Mouse (Mus musculus): ENCODE results near the gene Bicdl1.

Gene Bicdl1

DNA sequence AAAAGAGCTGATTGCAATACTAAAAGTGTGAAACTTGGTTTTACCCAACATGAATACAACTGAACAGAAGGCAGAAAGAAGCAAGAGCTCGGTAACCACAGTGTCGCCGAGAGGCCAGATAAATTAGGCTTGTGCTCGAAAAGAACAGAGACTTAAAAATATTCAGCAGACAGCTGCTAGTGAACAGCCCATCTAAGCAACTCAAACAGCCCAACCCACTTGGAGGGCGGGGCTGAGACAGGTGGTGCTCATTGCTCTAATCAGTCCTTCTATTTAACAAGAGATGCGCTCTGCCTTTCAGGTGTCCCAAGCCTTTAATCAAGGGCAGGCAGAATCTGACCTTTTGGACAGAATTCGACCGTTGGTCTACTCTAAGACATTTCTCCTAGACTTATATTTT lies 4.8 kb downstream of the Bicdl1 start:
- no peak for DNase-seq (ENCODE audit: extremely low read depth, insufficient read length, low spot score)

GRCm38 (mm10) chr5:115726019-115726418 lies 5.4 kb downstream of the Bicdl1 start:
- no peak for DNase-seq (ENCODE audit: extremely low read depth, insufficient read length, low spot score)

GRCm38 (mm10) chr5:115724422-115724821 lies 7.0 kb downstream of the Bicdl1 start:
- no peak for DNase-seq (ENCODE audit: extremely low read depth, insufficient read length, low spot score)

- no peak for DNase-seq (ENCODE audit: extremely low read depth, insufficient read length, low spot score)
These were observed 9.0 kb downstream of the Bicdl1 start for GRCm38 (mm10) chr5:115722188-115722959.

DNA sequence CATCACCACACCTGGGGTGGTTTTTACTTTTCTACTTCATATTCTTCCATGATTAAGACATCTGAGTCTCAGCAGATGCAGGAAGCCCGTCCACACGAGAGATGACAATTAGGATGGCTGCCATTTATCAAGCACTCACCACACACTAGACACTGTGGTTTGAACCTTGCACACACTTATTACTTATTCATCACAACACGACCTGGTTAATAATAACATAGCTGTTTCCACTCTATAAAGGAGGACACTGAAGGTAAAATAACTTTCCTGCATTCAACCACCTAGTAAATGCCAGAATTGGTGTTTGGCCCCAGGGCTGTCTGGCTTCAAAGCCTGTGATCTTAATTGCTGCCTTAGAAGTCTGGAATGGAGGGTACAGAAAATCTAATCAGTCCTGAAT lies 10.7 kb downstream of the Bicdl1 start:
- no peak for DNase-seq (ENCODE audit: extremely low read depth, insufficient read length, low spot score)

DNA sequence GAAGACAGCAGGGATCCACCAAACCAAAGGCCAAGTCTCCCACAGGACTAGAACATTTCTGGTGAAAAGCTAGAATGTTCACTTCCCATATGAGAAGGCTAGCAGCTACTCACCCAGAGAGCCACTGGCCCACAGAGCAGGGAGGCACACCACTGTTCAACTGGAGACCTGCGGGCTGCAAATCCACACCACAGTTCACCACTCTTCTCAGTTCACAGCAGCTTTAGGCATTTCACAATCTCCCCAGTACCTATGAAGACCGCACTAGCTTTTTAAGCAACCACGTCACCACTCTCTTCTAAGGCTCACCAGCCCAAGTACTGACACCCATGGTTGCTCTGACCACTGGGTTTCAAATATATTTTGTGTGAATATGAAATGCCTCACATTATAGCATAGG lies 13.7 kb downstream of the Bicdl1 start:
- DNase-seq (ENCODE audit: extremely low read depth, insufficient read length, low spot score), result no peak

DNA sequence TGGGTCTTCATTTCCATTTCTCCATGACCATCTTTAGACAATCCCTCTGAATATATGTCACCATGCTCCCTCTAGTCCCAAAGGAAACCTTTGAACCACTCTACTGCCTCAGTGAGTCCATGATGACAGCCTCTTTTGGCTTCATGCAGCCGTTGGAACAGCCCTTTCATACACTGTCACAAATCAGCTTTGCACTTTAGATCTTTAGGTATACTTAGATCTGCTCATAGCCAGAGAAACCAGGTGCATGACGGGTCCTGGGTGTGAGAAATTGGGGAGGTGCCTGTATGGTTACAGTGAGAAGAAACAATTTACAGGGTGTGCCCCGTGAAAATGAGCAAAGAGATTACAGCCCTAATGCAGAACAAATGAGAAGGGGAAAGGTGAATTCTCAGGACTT lies 14.3 kb downstream of the Bicdl1 start:
- no peak for DNase-seq (ENCODE audit: extremely low read depth, insufficient read length, low spot score)

DNA sequence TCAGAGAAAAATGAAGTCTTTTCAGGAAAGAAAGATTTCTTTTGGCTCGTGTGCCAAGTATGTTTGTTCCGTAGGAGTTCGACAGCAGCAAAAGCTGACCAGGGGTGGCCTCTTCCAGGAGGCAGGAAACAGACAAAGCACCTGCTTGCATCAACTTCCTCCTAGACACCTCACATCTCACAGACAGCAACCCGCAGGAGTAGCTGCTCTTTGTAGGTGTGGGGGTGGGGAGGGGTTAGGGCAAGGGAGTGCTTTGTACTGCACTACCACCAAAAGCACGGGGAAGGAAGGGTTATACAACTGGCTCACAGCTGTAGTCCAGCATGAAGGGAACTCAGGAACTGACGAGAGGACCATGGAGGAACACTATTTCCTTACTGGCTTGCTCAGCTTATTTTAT lies 15.0 kb downstream of the Bicdl1 start:
- no peak for DNase-seq (ENCODE audit: extremely low read depth, insufficient read length, low spot score)

DNA sequence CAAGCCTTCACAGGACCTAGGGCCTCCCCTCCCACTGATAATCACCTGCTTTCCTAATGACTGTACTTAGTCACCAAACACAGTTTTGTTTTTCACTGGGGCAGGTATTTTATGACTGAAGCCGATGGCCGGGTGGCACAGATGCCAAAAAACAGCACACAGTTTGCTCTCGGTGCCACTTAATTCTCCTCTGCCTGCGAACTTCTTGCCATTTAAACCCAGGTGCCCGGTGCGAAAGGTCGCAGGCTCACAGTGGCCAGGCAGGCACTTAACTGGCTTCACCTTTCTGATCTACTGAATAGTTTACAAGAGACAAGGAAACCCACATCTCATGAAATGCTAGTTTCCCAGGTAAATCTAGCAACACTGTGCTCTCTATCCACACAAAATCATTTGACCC lies 16.7 kb downstream of the Bicdl1 start:
- no peak for DNase-seq (ENCODE audit: extremely low read depth, insufficient read length, low spot score)

- DNase-seq (ENCODE audit: extremely low read depth, insufficient read length, low spot score), result no peak
These were observed 18.9 kb downstream of the Bicdl1 start for GRCm38 (mm10) chr5:115712487-115712886.

- no peak for DNase-seq (ENCODE audit: extremely low read depth, insufficient read length, low spot score)
These were observed 19.6 kb downstream of the Bicdl1 start for GRCm38 (mm10) chr5:115711636-115712419.

DNA sequence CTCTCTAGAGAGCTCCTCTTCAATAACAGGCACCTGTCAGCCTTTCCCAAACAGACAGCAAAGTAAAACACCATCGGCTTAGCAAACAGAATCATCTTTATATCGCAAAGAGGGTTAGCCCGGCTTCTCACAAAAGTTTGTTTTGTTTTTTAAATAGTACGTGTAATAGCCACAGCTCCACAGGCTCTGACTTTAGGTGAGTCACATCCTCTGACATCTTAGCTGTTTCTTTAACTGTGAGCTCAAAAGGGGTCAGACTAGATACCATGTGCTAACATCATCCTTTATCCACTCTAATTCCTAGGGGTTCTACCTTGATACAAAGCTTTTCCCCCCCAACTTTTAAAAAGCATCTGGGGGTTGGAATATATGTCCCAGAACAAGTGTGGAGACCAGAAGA lies 21.2 kb downstream of the Bicdl1 start:
- no peak for DNase-seq (ENCODE audit: extremely low read depth, insufficient read length, low spot score)

DNA sequence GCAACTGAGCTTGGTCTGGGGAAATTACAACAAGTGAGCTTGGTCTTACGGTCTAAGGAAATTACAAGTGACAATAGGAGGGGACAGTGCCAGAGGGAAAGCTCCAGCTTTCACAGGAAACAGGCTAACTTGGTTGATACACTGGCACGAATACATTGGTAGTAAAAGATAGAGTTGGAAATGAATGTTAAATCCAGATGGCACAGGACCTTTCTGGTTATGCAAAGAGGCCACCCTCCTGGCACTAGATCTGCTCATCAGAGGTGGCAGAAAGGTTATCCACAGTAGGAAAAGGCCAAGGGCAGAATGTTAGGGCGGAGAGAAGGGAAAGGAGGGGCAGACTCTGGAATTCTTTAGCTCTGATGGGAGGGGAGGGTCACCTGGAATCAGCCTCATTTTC lies 22.5 kb downstream of the Bicdl1 start:
- no peak for DNase-seq (ENCODE audit: extremely low read depth, insufficient read length, low spot score)

DNA sequence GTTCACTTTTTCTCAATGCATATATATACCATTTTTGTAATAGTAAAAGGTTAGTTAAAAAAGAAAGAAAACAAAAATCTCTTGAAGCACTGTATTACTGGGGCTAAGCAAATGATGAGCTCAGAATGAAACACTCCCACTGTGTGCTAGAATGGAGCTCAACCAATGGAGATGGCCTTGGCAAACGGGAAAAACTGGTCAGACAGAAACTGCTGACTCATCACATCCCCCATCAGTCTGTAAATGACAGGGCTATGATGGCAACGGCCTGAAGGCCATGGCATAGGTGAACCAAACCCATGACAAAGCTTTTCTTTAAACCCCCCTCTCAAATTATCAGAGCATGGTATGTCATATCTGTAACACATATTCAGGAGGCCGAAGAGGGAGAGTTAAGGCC lies 29.4 kb downstream of the Bicdl1 start:
- DNase-seq (ENCODE audit: extremely low read depth, insufficient read length, low spot score), result no peak

DNA sequence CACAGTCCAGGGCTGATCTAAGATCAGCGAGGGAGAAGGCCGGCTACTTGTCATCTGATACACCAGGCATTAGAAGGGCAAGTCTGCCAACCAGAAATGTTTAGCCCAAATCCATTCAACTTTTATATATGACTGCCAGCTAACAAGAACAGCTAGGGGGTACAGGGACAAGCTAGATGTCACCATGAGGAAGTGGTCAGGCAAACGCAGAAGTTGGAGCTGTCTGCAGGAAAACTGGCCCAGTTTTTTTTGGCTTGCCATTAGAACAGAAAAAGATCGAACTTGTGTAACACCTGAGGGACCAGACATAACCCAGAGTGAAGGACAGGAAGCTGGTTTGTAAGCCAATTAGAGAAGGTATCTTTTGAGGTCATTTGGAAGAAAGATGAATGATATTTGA lies 30.2 kb downstream of the Bicdl1 start:
- no peak for DNase-seq (ENCODE audit: extremely low read depth, insufficient read length, low spot score)

DNA sequence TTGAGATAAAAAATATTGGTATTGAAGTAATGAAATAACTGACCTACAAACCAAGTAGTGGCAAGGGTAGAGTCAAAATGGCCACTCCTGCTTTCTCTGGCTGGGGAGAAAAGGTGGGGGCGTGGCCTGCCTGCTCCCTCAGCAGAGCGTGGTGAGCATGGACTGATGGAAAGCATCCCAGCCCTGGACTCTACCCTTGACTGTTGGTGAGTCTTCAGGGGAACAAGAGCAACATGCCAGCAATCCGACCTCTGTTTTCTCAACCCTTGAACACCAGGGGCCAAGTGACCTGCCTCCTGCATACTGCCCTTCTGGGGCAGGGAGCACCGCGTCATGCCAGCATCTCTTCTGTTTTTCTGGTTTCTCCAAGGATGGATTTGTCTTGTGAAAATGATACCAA lies 34.6 kb downstream of the Bicdl1 start:
- DNase-seq (ENCODE audit: extremely low read depth, insufficient read length, low spot score), result no peak

- no peak for DNase-seq (ENCODE audit: extremely low read depth, insufficient read length, low spot score)
These were observed 36.1 kb downstream of the Bicdl1 start for GRCm38 (mm10) chr5:115695191-115695770.

DNA sequence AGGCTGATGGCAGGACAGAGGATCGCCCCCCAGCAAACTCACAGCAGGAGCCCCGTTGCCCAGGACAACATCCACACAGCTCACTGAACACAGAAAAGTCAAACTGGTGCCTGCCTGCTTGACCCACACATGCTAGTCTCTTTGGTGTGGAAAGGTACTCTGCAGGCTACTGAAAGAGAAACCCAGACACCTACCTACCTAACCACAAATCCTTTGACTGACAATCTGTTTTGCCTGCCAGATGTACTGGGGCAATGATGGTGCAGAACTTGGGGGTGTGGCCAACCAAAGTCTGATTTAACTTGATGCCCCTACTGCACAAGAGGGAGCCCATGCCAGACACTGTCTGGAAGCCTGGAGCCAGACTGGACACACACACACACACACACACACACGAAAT lies 38.1 kb downstream of the Bicdl1 start:
- no peak for DNase-seq (ENCODE audit: extremely low read depth, insufficient read length, low spot score)

DNA sequence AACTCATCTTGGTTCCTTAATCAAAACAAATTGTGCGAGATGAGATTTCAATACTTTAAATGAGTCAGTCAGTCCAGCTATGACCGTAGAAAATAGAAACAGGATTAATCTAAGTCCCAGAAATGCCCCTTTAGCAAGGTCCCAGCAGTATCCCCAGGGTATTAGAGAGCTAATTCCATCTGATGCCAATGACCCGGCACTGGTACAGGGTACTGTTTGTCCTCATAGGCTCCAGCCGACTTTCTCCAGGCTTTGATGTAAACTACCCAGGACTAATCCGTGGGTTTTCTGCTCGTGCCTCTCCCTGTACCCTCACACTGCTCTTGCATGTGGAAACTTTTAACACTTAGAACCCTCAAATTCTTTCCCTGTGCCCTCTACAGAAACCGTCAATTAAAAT lies 44.7 kb downstream of the Bicdl1 start:
- DNase-seq (ENCODE audit: extremely low read depth, insufficient read length, low spot score), result no peak

GRCm38 (mm10) chr5:115685126-115685525 lies 46.3 kb downstream of the Bicdl1 start:
- no peak for DNase-seq (ENCODE audit: extremely low read depth, insufficient read length, low spot score)

DNA sequence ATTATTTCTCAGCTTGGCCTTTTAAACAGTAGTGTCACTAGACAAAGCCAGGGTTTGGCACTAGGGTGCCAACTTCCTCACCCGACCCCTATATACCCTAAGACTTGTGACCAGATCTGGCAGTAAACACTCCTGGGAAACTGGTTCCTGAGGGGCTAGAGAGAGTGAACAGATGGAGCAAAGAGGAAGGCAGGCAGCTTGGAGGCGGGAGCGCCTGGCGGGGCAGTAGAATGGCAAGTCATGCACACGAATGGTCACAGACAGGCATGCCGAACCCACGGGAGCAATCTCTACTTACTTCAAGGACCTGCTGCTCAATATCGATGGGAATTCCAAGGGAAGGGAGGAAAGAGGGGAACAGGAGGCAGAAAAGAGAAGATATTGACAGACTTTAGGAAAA lies 59.6 kb downstream of the Bicdl1 start:
- no peak for DNase-seq (ENCODE audit: extremely low read depth, insufficient read length, low spot score)

DNA sequence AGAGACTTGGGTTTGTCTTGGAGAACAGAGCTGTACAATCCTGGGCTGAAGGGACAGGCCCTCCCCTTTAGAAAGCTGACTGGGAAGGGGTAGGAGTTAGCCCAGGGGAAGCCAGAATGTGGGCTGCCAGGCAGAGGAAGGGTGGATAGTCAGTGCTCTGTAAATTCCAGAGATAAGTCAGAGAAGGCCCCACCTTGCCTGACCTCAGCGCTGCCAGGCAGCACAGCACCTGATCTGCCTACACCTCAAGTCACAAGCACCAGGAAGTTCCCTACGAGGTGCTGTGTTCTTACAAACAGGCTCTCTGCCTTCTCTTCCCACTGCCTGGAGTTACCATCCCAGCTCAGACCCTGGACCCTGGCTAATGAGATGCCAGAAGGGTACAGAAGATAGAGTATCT lies 61.0 kb downstream of the Bicdl1 start:
- DNase-seq (ENCODE audit: extremely low read depth, insufficient read length, low spot score), result no peak
